Mouse (Mus musculus) heart, embryonic 16.5 days (tissue): ENCODE results near the gene Foxp2. TPM values are rescaled to one million over a fixed set of nuclear protein-coding genes. Genes with fewer than 3 reads are reported as not detected.

Experiments used
- ATAC-seq: fragments of 200-750 bp; cut with Nextera tagmentation; replicated peaks from 2 replicates; pipeline ENCODE4 v1.8.0; 2017; ENCODE audit warnings: moderate number of reproducible peaks; ENCODE audit not compliant: insufficient read depth, low FRiP score; ENCODE audit errors: extremely low read depth
- H3K27ac ChIP-seq: fragments of 300-500 bp; sonication (generic); 2 replicates; pipeline ENCODE4 v1.5.1; 2014; ENCODE audit warnings: mild to moderate bottlenecking, low read length, control low read depth, moderate library complexity
- H3K27me3 ChIP-seq: fragments of 300-500 bp; sonication (generic); 2 replicates; pipeline ENCODE4 v1.6.1; 2014; ENCODE audit warnings: low read length, mixed read lengths; ENCODE audit not compliant: control insufficient read depth, insufficient read depth
- H3K36me3 ChIP-seq: fragments of 300-500 bp; sonication (generic); 2 replicates; pipeline ENCODE4 v1.6.1; 2014; ENCODE audit not compliant: control insufficient read depth, insufficient read depth
- H3K4me1 ChIP-seq: fragments of 300-500 bp; sonication (generic); 2 replicates; pipeline ENCODE4 v1.6.1; 2014; ENCODE audit warnings: low read length, mixed read lengths; ENCODE audit not compliant: control insufficient read depth, insufficient read depth
- H3K4me2 ChIP-seq: fragments of 300-500 bp; sonication (generic); 2 replicates; pipeline ENCODE4 v1.6.1; 2014; ENCODE audit warnings: low read depth, mild to moderate bottlenecking, control low read depth, low read length
- H3K4me3 ChIP-seq: fragments of 300-500 bp; sonication (generic); 2 replicates; pipeline ENCODE4 v1.5.1; 2014; ENCODE audit warnings: mild to moderate bottlenecking, control low read depth, low read length
- H3K9ac ChIP-seq: fragments of 300-500 bp; sonication (generic); 2 replicates; pipeline ENCODE4 v1.6.1; 2014; ENCODE audit warnings: low read length, control low read depth
- H3K9me3 ChIP-seq: fragments of 300-500 bp; sonication (generic); replicated peaks from 2 replicates; pipeline ENCODE4 v1.6.1; 2016; ENCODE audit warnings: low read length; ENCODE audit not compliant: control insufficient read depth
- WGBS: fragments of 180-500 bp; shearing (Covaris S2); extraction: QIAGEN DNeasy Blood & Tissue Kit; methylation state at CpG from one replicate; pipeline ENCODE4 v1.1.7; 2014; 5-methylcytosine and 5-hydroxymethylcytosine counted together
- polyA plus RNA-seq: library from polyadenylated mRNA; unstranded; fragments of >200 nt; fragmentation: Nextera tagmentation; extraction: Ambion mirVana; gene quantifications from 2 replicates; pipeline ENCODE4 v1.2.1, GENCODE M21; 2015

The Foxp2 gene
- polyA plus RNA-seq, 1 experiment from 2014 or later = 5.4 TPM

DNA sequence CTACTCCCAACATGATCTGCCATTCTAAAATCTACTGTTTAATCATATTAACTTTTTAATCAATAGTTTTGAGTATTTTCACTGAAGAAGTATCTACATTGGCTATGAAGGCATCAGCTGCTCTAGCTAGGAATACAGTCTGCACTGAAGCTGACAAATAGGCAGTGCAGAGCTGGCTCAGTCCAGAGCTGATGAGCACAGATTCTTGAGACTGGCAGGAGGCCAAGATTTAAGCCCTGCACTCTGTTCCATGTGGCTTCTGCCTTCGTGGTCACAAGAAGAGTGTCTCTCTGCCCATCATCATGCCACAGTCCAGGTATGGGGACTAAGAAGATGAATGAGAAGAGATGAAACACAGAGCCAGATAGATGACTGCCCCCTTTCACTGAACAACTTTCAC, 398.1 kb downstream of the Foxp2 start:
- no peak for ATAC-seq
- no peak overlapping the region for H3K4me3 ChIP-seq
- no peak overlapping the region for H3K4me2 ChIP-seq
- no peaks in the 10 kb centered on the region for H3K4me1 ChIP-seq
- H3K9ac ChIP-seq = no peak overlapping the region
- H3K27me3 ChIP-seq = no peaks in the 10 kb centered on the region
- H3K27ac ChIP-seq = no peak overlapping the region
- 4% methylated on average over 1 of the region's 1 CpGs for WGBS
- no peaks in the 10 kb centered on the region for H3K36me3 ChIP-seq
- H3K9me3 ChIP-seq = no peaks in the 10 kb centered on the region

DNA sequence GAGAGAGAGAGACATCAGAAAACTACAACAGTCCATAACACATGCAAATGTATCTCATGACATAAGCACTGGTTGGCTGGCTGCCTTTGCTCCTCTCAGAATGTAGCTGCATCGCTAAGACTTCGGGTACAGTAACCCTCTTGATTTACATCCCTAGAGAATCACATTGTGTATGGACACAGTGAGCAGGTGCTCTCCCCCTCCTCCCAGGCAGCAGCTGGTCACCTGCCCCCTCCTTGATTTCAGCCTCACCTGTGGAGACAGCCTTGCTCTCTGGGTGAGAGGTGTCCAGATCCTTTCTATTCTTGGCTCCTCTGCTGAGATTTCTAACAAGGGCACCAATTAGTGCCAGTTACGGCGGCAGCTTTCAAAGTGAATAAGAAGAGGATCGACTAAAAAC, 409.5 kb downstream of the Foxp2 start:
- no peak for ATAC-seq
- no peak overlapping the region for H3K4me2 ChIP-seq
- no peaks in the 10 kb centered on the region for H3K36me3 ChIP-seq
- 49% methylated on average over 5 of the region's 5 CpGs for WGBS
- no peaks in the 10 kb centered on the region for H3K4me1 ChIP-seq
- H3K9ac ChIP-seq = no peak overlapping the region
- no peaks in the 10 kb centered on the region for H3K27me3 ChIP-seq
- H3K9me3 ChIP-seq = no peaks in the 10 kb centered on the region
- H3K4me3 ChIP-seq = no peak overlapping the region
- H3K27ac ChIP-seq = no peak overlapping the region

DNA sequence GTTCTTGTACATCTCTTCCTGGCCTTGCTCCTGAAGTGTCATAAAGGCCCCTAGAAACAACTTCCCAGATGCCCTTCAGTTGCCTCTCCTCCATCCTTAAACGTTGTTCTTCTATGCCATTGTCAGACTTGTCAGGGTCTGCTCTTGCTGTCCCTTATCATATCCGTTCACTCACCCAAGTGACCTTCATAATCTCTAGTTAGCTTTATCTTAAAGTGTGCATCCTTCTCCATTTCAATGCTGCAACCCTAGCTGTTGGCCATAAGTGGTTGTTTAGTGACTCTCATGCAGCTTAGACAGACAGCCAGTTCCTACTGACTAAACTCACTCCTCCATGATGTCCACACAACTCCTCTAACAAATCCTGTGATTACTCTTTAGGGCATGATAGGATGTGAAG, 415.8 kb downstream of the Foxp2 start:
- no peak overlapping the region for H3K4me3 ChIP-seq
- no peak overlapping the region for H3K27ac ChIP-seq
- H3K9ac ChIP-seq = no peak overlapping the region
- no peaks in the 10 kb centered on the region for H3K9me3 ChIP-seq
- H3K4me1 ChIP-seq = peaks cover 7% of the 10 kb centered on the region; the same call in 1 of the 2 replicates
- no peaks in the 10 kb centered on the region for H3K27me3 ChIP-seq
- ATAC-seq = no peak
- no peaks in the 10 kb centered on the region for H3K36me3 ChIP-seq
- no peak overlapping the region for H3K4me2 ChIP-seq
- WGBS = 38% methylated on average over 2 of the region's 2 CpGs

DNA sequence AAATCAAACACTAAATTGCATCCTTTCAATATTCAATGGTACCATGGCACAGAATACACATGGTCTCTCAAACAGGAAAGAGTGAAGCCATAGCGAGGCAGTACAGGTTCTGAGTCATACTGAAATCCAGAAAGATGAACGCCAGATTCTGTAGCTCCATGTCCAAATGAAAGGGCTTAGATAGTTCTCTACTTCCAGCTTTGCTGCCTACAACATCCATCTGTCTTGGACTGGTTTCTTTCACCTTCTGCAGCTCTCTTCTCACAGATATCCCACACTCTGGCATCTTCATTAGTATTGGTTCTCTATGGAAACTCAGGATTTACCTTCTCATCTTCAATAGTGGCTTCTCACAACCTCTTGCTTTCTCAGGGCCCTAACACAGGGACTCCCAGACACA, 417.2 kb downstream of the Foxp2 start:
- Histone ChIP-seq H3K9me3 (no peaks in the 10 kb centered on the region), H3K36me3 (no peaks in the 10 kb centered on the region), H3K27me3 (no peaks in the 10 kb centered on the region), H3K4me2 (no peak overlapping the region), H3K9ac (no peak overlapping the region), H3K4me1 (peaks cover 7% of the 10 kb centered on the region; the same call in 1 of the 2 replicates), H3K4me3 (no peak overlapping the region), H3K27ac (no peak overlapping the region)
- ATAC-seq = no peak
- WGBS = 89% methylated on average over 2 of the region's 2 CpGs

DNA sequence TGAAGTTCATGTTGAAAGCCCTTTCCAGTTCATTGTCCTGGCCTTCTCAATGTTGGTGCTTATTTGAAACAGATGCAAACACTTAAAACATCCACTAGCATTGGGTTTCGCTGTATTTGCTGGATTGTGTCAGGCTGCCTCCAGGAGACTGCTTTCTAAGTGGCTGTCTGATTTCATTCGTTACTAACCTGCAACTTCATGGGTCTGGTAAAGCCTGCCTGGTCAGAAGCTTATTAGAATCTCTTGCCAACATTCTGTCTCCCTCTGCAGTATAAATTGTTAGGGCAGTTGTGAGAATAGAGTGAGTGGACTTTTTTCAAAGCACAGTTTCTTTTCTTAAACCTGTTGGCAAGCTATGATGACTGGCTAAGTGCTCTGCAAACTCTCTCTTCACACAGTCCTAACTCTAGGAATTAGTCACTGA, 420.4 kb downstream of the Foxp2 start:
- no peak for ATAC-seq
- peak overlapping the region; percentile 34; the same call in 1 of the 2 replicates for H3K4me2 ChIP-seq
- WGBS = 30% methylated on average over 2 of the region's 2 CpGs

DNA sequence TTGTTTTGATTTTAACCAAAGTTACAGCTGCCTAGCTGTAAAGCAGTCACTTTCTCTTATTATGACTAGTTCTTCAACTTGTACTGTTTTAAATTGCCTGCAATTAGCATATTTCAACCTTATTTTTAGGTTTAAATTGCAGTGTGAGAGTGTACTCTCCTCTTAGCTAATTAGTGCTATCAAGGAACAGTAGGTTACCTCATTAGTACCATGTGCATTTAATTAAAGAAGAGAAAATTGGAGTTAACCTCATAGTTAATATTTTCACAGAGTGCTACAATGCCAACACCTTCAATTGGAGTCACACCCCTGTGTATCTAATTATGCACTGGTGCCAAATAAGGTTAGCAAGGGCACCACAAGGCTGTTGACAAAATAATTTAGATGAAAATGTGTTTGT, 421.9 kb downstream of the Foxp2 start:
- no peaks in the 10 kb centered on the region for H3K36me3 ChIP-seq
- H3K9ac ChIP-seq = no peak overlapping the region
- no peak overlapping the region for H3K4me2 ChIP-seq
- H3K27ac ChIP-seq = no peak overlapping the region
- ATAC-seq = no peak
- H3K9me3 ChIP-seq = no peaks in the 10 kb centered on the region
- H3K27me3 ChIP-seq = no peaks in the 10 kb centered on the region
- H3K4me1 ChIP-seq = peaks cover 7% of the 10 kb centered on the region; the same call in 1 of the 2 replicates
- no peak overlapping the region for H3K4me3 ChIP-seq

More for the DNA sequence above, 420.4 kb downstream of the Foxp2 start:
- no peaks in the 10 kb centered on the region for H3K27me3 ChIP-seq
- H3K36me3 ChIP-seq = no peaks in the 10 kb centered on the region
- H3K9ac ChIP-seq = no peak overlapping the region
- no peaks in the 10 kb centered on the region for H3K9me3 ChIP-seq
- peak overlapping the region; percentile 59 for H3K27ac ChIP-seq
- peaks cover 7% of the 10 kb centered on the region; the same call in 1 of the 2 replicates for H3K4me1 ChIP-seq
- H3K4me3 ChIP-seq = peak overlapping the region; percentile 18

DNA sequence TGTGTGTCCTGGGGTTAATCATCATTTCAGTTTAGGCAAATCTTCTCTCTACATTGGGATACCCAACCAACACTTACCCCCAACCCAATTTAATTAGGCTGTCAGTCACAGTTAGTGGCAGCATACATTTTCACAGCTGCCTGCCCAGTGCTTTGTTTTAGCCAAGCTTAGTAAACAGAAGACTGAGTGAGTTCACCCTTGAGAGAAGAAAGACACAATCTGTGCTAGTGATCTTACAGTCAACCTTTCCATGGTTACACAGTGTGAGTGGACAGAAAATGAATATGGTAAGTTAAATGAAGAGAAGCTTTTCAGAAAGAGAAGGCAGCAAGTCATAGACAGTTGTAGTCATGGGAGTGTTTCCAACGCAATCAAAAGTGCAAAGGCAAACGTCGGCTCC, 446.6 kb downstream of the Foxp2 start:
- no peak overlapping the region for H3K4me3 ChIP-seq
- no peak overlapping the region for H3K4me2 ChIP-seq
- H3K9ac ChIP-seq = no peak overlapping the region
- H3K36me3 ChIP-seq = no peaks in the 10 kb centered on the region
- H3K9me3 ChIP-seq = no peaks in the 10 kb centered on the region
- no peak overlapping the region for H3K27ac ChIP-seq
- no peaks in the 10 kb centered on the region for H3K4me1 ChIP-seq
- WGBS = 84% methylated on average over 3 of the region's 3 CpGs
- ATAC-seq = no peak
- no peaks in the 10 kb centered on the region for H3K27me3 ChIP-seq

DNA sequence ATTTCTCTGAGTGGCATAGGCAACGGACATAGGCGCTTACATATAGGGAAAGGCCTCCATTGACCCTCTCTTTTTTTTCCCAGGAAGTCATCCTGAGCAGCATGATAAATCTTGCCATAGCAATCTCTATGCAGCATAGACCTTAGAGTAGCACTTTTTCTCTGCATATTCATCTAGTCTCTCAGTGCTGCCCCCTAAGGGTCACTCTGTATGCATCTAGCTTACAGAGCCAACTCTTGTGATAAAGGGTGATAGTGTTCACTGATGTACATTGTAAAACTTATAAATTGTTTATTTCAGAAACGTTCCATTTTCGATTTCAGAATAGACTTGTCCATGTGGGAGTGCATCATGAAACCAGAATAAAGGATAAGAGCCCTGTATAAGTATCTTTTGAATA, 454.7 kb downstream of the Foxp2 start:
- H3K4me1 ChIP-seq = no peaks in the 10 kb centered on the region
- no peak overlapping the region for H3K4me2 ChIP-seq
- H3K4me3 ChIP-seq = no peak overlapping the region
- no peaks in the 10 kb centered on the region for H3K36me3 ChIP-seq
- H3K9me3 ChIP-seq = no peaks in the 10 kb centered on the region; the same call in 1 of the 2 replicates
- H3K9ac ChIP-seq = no peak overlapping the region
- H3K27me3 ChIP-seq = no peaks in the 10 kb centered on the region
- WGBS = 78% methylated on average over 4 of the region's 4 CpGs
- H3K27ac ChIP-seq = no peak overlapping the region
- no peak for ATAC-seq

DNA sequence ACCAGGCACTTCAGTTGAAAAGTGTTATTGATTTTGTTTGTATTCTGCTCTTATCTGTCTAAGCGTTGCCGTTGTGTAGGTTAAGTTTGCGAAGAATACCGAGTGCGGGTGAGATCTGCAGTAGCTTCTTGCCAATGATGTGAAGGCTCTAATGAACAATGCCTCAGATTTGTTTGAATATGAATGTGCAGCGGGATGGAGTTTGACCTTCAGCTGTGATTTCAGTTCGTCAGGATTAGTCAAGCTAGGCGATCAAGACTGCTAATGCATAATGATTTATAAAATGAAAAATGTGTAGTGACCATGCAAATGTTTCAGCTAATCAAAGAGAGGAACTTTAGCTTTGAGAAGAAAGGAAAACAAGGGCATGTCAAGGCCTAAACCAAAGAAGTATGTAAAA, 469.1 kb downstream of the Foxp2 start:
- 78% methylated on average over 8 of the region's 8 CpGs for WGBS
- Histone ChIP-seq H3K9me3 (no peaks in the 10 kb centered on the region), H3K4me2 (no peak overlapping the region), H3K27ac (no peak overlapping the region), H3K36me3 (no peaks in the 10 kb centered on the region), H3K4me3 (no peak overlapping the region), H3K27me3 (no peaks in the 10 kb centered on the region), H3K9ac (no peak overlapping the region), H3K4me1 (no peaks in the 10 kb centered on the region)
- ATAC-seq = no peak

DNA sequence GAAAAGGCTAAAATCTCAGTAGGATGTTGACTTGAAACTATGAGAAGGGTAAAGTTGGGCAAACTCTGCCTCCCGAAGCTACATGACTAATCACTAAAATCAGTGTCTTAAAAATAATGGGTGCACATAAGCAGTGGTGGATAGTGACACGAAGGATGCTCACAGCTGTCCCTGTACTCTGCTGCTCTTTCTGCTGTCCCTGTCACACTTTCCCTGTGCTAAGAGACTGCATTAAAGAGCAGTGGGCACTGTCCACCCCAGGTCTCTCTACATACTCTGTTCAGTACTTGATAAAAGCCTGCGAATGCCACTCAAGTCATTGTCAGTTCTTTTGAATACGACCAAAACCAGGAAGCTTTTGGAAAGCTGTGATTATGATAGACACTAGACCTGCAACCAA, 469.7 kb downstream of the Foxp2 start:
- Histone ChIP-seq H3K4me1 (no peaks in the 10 kb centered on the region), H3K4me2 (no peak overlapping the region), H3K9ac (no peak overlapping the region), H3K27me3 (no peaks in the 10 kb centered on the region), H3K36me3 (no peaks in the 10 kb centered on the region), H3K9me3 (no peaks in the 10 kb centered on the region), H3K4me3 (no peak overlapping the region), H3K27ac (no peak overlapping the region)
- ATAC-seq = no peak
- WGBS = 75% methylated on average over 4 of the region's 4 CpGs
